Mouse (Mus musculus): ENCODE data around the gene Tmem17. TPM values are rescaled to one million over a fixed set of nuclear protein-coding genes. Genes with fewer than 3 reads are reported as not detected.

Tmem17 gene
- 16.1 and 16.5 TPM in 2 replicates for polyA plus RNA-seq (2015; fragmentation: Nextera tagmentation; extraction: Ambion mirVana)

DNA sequence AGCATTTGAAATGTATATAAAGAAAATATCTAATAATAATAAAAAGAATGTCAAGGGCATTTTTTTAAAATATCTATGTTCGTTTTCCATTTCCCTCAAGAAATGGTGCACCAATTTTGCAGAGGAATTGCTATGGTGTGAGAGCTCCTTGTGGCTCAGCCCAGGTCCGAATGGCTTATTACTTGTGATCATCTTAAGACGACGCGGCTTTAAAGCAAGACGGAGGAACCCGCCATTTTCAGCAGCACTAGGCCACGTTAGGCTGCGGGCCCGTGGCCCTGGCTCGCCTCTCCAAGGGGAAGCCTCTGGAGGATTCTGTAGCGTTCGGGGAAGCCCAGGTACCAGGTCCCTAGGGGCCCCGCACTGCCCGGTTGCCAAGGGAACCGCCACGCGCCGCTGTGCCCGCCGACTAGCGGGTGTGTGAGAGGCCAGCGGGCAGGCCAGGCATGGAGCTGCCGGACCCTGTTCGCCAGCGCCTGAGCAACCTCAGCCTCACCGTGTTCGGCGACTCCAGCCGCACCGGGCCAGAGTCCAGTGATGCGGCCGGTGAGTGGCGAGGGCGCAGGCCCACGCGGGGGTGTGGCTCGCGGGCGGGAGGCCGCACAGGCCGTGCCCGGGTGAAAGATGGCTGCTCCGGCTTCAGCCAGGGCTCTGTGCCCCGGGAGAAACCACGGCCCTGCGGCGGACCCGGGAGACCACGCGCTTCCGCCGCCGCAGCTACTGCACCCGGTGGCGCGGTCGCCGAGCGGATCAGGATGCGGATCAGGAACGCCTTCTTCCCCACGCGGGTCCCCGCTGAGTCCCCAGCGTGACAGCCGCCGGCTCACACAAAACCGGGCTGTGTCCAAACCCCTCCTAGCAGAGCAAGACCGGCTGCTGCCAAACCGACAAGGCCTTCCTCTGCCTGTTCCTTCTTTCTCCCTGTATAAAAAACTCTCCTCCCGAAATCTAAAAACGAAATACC lies at the start of gene Tmem17:
Gene Tmem17, plus strand, starts transcription at position 51 of the 964 bp plus-strand sequence.
- Histone ChIP-seq H3K36me3 (ENCODE audit: insufficient read depth, low read length) (peaks cover 4% of the 10 kb centered on the region; the same call in 1 of the 2 replicates), H3K4me1 (ENCODE audit: insufficient read depth, low read length) (no peaks in the 10 kb centered on the region), H3K9ac (replicated peaks; ENCODE audit: low read length) (peak within 1 kb of the TSS; percentile 97), H3K9me3 (ENCODE audit: low read length) (peaks cover 3% of the 10 kb centered on the region; the same call in 1 of the 2 replicates), H3K4me2 (replicated peaks; ENCODE audit: low read depth, low read length) (peak within 1 kb of the TSS; percentile 59), H3K4me3 (ENCODE audit: low read length) (peak within 1 kb of the TSS; percentile 86), H3K27ac (ENCODE audit: low read length) (peak within 1 kb of the TSS; percentile 96), H3K27me3 (ENCODE audit: insufficient read depth, low read length) (no peaks in the 10 kb centered on the region)
- WGBS = under 1% methylated on average over 73 of the region's 73 CpGs
- peak; percentile 98 for ATAC-seq (ENCODE audit: low FRiP score, low TSS enrichment)

DNA sequence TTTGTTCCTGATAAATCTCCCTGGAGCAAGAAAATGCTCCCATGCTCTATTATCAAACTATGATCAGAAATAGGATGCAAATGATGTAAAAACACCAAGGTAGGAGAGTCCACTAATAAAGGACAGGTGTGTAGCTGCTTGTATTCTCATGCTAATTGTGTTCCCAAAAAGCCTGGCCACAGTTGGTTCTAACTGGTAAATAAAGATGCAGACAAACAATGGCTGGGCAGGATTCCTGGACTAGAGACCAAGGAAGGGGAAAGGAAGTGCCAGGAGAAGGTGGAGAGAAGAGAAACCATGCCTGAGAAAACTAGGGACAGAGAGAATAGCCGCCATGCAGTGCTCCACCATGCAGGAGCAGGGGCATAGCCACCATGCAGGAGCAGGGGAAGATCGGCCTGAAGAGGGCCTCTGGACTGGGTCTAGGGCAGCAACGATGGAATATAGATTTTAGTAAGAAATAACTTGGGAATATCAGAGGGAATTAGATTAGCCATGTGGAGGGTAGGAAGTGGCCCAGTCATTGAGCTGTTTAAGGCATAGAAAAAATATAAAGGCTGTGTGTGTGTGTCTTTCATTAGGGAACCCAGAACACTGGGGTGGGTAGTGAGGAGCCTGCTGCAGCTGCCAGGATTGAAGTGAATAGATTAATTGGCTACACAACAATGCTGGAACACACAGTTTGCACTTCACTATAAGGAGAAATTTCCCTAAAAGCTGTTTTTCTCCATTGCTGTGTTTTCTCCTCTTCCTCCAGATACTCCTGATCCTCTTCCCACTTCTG lies 31.9 kb upstream of the Tmem17 start:
- no peak overlapping the region for H3K4me3 ChIP-seq (ENCODE audit: low read length)

GRCm38 (mm10) chr11:22481639-22482361 lies 30.1 kb upstream of the Tmem17 start:
- Histone ChIP-seq H3K27me3 (ENCODE audit: insufficient read depth, low read length) (no peaks in the 10 kb centered on the region), H3K9ac (replicated peaks; ENCODE audit: low read length) (no peak overlapping the region), H3K27ac (ENCODE audit: low read length) (no peak overlapping the region), H3K36me3 (ENCODE audit: insufficient read depth, low read length) (no peaks in the 10 kb centered on the region), H3K4me3 (ENCODE audit: low read length) (no peak overlapping the region), H3K4me2 (replicated peaks; ENCODE audit: low read depth, low read length) (no peak overlapping the region), H3K4me1 (ENCODE audit: insufficient read depth, low read length) (no peaks in the 10 kb centered on the region), H3K9me3 (ENCODE audit: low read length) (no peaks in the 10 kb centered on the region)
- ATAC-seq (ENCODE audit: low FRiP score, low TSS enrichment) = no peak
- 84% methylated on average over 1 of the region's 1 CpGs for WGBS

More for the DNA sequence above, 31.9 kb upstream of the Tmem17 start:
- H3K4me1 ChIP-seq (ENCODE audit: insufficient read depth, low read length) = no peaks in the 10 kb centered on the region
- no peak overlapping the region for H3K9ac ChIP-seq (replicated peaks; ENCODE audit: low read length)
- no peak overlapping the region for H3K4me2 ChIP-seq (replicated peaks; ENCODE audit: low read depth, low read length)
- H3K9me3 ChIP-seq (ENCODE audit: low read length) = no peaks in the 10 kb centered on the region
- no peak overlapping the region for H3K27ac ChIP-seq (ENCODE audit: low read length)
- H3K36me3 ChIP-seq (ENCODE audit: insufficient read depth, low read length) = no peaks in the 10 kb centered on the region
- no peaks in the 10 kb centered on the region for H3K27me3 ChIP-seq (ENCODE audit: insufficient read depth, low read length)
- no peak for ATAC-seq (ENCODE audit: low FRiP score, low TSS enrichment)
- WGBS = 89% methylated on average over 3 of the region's 3 CpGs

DNA sequence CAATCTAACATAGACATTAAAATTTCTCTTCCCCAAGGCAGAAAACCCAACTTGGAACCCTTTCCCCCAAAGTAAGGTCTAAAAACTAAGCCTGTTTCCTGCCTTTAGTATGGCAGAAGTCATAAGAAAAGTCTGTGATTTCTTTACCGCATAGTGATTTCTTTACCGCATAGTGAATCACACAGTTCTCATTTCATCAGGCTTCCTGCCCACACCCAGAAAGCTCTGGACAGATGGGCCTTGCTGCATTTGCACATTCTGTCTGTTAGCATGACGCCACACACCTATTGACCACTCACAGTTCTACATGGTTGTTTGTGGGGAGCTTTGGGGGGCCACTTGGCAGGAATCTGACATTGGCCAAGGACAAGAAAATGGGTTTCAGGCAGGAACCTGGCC lies 29.5 kb upstream of the Tmem17 start:
- H3K36me3 ChIP-seq (ENCODE audit: insufficient read depth, low read length) = no peaks in the 10 kb centered on the region
- ATAC-seq (ENCODE audit: low FRiP score, low TSS enrichment) = no peak
- H3K27me3 ChIP-seq (ENCODE audit: insufficient read depth, low read length) = no peaks in the 10 kb centered on the region
- no peak overlapping the region for H3K4me3 ChIP-seq (ENCODE audit: low read length)
- no peaks in the 10 kb centered on the region for H3K4me1 ChIP-seq (ENCODE audit: insufficient read depth, low read length)
- H3K27ac ChIP-seq (ENCODE audit: low read length) = no peak overlapping the region
- H3K9me3 ChIP-seq (ENCODE audit: low read length) = no peaks in the 10 kb centered on the region
- WGBS = 93% methylated on average over 3 of the region's 3 CpGs
- no peak overlapping the region for H3K4me2 ChIP-seq (replicated peaks; ENCODE audit: low read depth, low read length)
- H3K9ac ChIP-seq (replicated peaks; ENCODE audit: low read length) = no peak overlapping the region

DNA sequence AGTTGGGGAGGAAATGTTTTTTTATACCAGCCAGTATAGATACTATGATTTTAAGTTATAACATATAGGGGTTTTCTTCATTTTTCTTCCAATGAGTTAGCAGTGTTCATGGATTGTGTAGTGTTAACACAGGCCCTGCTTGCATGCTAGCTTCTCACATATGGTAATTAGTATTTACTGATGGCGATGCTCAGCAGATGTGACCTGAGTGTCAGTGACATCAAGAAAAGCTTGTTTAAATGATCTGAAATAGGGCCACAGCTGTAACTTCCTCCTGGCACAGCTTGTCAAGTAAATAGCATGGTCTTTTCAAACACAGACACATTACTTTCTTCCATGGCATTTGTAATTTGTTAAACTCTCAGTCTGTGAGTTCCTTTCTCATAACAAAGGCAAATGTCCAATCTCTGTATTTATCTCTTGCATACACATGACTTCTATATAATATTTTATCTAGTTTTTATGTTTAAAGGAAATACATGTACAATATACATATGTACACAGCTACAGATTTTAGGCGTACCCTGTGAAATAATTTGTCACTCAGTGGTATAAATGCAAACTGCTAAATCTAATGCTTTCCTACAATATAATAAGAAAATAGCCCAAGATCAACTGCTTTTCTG lies 18.1 kb upstream of the Tmem17 start:
- Histone ChIP-seq H3K27me3 (ENCODE audit: insufficient read depth, low read length) (no peaks in the 10 kb centered on the region), H3K4me3 (ENCODE audit: low read length) (no peak overlapping the region), H3K36me3 (ENCODE audit: insufficient read depth, low read length) (no peaks in the 10 kb centered on the region), H3K9me3 (ENCODE audit: low read length) (no peaks in the 10 kb centered on the region), H3K4me2 (replicated peaks; ENCODE audit: low read depth, low read length) (no peak overlapping the region), H3K9ac (replicated peaks; ENCODE audit: low read length) (no peak overlapping the region), H3K27ac (ENCODE audit: low read length) (no peak overlapping the region), H3K4me1 (ENCODE audit: insufficient read depth, low read length) (no peaks in the 10 kb centered on the region)
- no peak for ATAC-seq (ENCODE audit: low FRiP score, low TSS enrichment)
- WGBS = 86% methylated on average over 2 of the region's 2 CpGs

- no peaks in the 10 kb centered on the region for H3K9me3 ChIP-seq (ENCODE audit: low read length)
- no peaks in the 10 kb centered on the region for H3K27me3 ChIP-seq (ENCODE audit: insufficient read depth, low read length)
Measured at GRCm38 (mm10) chr11:22494941-22495340, 16.9 kb upstream of the Tmem17 start.

DNA sequence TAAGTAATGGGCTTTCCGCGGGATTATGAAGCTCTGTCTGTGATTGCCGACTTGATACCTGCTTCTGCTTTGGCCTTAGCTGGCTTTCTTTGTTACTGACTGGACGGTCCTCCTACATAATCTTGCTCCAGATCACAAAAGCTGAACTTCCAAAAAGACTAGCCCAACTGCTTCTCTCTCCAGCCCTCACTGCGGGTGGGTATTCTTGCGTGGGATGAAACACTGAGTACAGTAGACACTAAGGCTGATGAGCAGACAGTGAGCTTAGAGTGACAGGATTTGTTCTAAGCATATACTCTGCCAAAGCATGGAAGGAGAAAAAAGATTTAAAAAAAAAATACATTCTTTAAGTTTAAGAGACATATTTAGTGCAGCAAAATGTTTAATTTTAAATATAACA lies 12.5 kb upstream of the Tmem17 start:
- Histone ChIP-seq H3K4me3 (ENCODE audit: low read length) (no peak overlapping the region), H3K9ac (replicated peaks; ENCODE audit: low read length) (no peak overlapping the region), H3K9me3 (ENCODE audit: low read length) (no peaks in the 10 kb centered on the region), H3K4me2 (replicated peaks; ENCODE audit: low read depth, low read length) (no peak overlapping the region), H3K27me3 (ENCODE audit: insufficient read depth, low read length) (no peaks in the 10 kb centered on the region), H3K27ac (ENCODE audit: low read length) (no peak overlapping the region), H3K36me3 (ENCODE audit: insufficient read depth, low read length) (no peaks in the 10 kb centered on the region), H3K4me1 (ENCODE audit: insufficient read depth, low read length) (no peaks in the 10 kb centered on the region)
- WGBS = 88% methylated on average over 6 of the region's 6 CpGs
- ATAC-seq (ENCODE audit: low FRiP score, low TSS enrichment) = no peak

More at GRCm38 (mm10) chr11:22494941-22495340, 16.9 kb upstream of the Tmem17 start:
- no peak for ATAC-seq (ENCODE audit: low FRiP score, low TSS enrichment)
- no peaks in the 10 kb centered on the region for H3K4me1 ChIP-seq (ENCODE audit: insufficient read depth, low read length)
- H3K4me3 ChIP-seq (ENCODE audit: low read length) = no peak overlapping the region
- no peak overlapping the region for H3K27ac ChIP-seq (ENCODE audit: low read length)
- no peak overlapping the region for H3K4me2 ChIP-seq (replicated peaks; ENCODE audit: low read depth, low read length)
- no peaks in the 10 kb centered on the region for H3K36me3 ChIP-seq (ENCODE audit: insufficient read depth, low read length)
- H3K9ac ChIP-seq (replicated peaks; ENCODE audit: low read length) = no peak overlapping the region

- no peak overlapping the region for H3K9ac ChIP-seq (replicated peaks; ENCODE audit: low read length)
- H3K27me3 ChIP-seq (ENCODE audit: insufficient read depth, low read length) = no peaks in the 10 kb centered on the region
- no peak overlapping the region for H3K27ac ChIP-seq (ENCODE audit: low read length)
- H3K9me3 ChIP-seq (ENCODE audit: low read length) = no peaks in the 10 kb centered on the region
- no peak for ATAC-seq (ENCODE audit: low FRiP score, low TSS enrichment)
- H3K4me3 ChIP-seq (ENCODE audit: low read length) = no peak overlapping the region
- no peaks in the 10 kb centered on the region for H3K36me3 ChIP-seq (ENCODE audit: insufficient read depth, low read length)
- no peaks in the 10 kb centered on the region for H3K4me1 ChIP-seq (ENCODE audit: insufficient read depth, low read length)
- no peak overlapping the region for H3K4me2 ChIP-seq (replicated peaks; ENCODE audit: low read depth, low read length)
Measured at GRCm38 (mm10) chr11:22499886-22500285, 12.0 kb upstream of the Tmem17 start.
